Mouse (Mus musculus): ENCODE data around the gene Adcy7.

- TF ChIP-seq CTCF (IDR thresholded peaks at IDR 0.05; ENCODE audit: low read depth) (peak; percentile 19; the same call in 1 of the 2 replicates), EP300 (optimal IDR thresholded peaks at IDR 0.05) (no peak)
Observed at GRCm38 (mm10) chr8:88316139-88316931, 44.1 kb downstream of the Adcy7 start.

Measured in stomach, postnatal 0 days (tissue).